Mouse (Mus musculus): ENCODE measurements around the gene Depdc5. TPM values are rescaled to one million over a fixed set of nuclear protein-coding genes. Genes with fewer than 3 reads are reported as not detected.
"Not testable (repeated sequence)": the region's sequence is repeated elsewhere in the genome, so short reads cannot be mapped to it uniquely, and the experiment has no call there.

The Depdc5 gene
- total and polyA plus RNA-seq, 3 experiments, result 5.4 to 52.4 (median 27.2) TPM

DNA sequence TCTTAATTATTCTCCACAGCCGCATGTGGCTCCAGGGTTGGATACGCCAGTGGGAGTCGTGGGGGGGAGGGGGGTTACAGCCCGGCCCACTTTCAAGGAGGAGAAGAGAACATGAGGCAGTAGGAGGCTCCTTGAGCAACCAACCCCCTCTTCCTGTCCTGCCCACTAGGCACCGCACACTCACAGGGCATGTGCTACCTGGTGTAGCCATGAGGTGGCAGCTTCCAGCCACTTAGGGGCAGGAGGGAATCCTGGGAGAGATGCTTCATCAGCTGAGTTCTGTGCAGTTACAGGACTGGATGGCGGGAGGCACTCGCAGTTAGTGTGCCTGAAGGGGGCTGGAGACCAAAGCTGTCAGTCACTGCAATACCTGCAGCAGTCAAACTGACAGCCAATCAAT lies 170.6 kb downstream of the Depdc5 start:
- Histone ChIP-seq H3K4me1 (ENCODE audit: insufficient read depth, low read depth, low read length) (peaks cover 18% of the 10 kb centered on the region), H3K27me3 (ENCODE audit: insufficient read depth, low read length) (peaks cover 7% of the 10 kb centered on the region; the same call in 1 of the 2 replicates), H3K9me3 (replicated peaks) (no peaks in the 10 kb centered on the region), H3K4me3 (ENCODE audit: low read depth, low read length) (no peak overlapping the region), H3K36me3 (replicated peaks) (peaks cover 10% of the 10 kb centered on the region)
- no peak for ATAC-seq (ENCODE audit: extremely low read depth, insufficient number of reproducible peaks, low FRiP score, poor library complexity, severe bottlenecking)
- DNase-seq (ENCODE audit: low spot score), result no peak
- TF ChIP-seq CTCF (IDR thresholded peaks at IDR 0.05; ENCODE audit: low read depth, low read length) (no peak), GATA1 (IDR thresholded peaks at IDR 0.05; ENCODE audit: borderline replicate concordance, low read length) (no peak), TAL1 (conservative IDR thresholded peaks at IDR 0.05; ENCODE audit: low read depth, low read length) (no peak), GATA2 (IDR thresholded peaks at IDR 0.05; ENCODE audit: borderline replicate concordance, low read depth, low read length) (no peak), POLR2AphosphoS5 (IDR thresholded peaks at IDR 0.05; ENCODE audit: insufficient replicate concordance, low read depth, low read length) (no peak)

DNA sequence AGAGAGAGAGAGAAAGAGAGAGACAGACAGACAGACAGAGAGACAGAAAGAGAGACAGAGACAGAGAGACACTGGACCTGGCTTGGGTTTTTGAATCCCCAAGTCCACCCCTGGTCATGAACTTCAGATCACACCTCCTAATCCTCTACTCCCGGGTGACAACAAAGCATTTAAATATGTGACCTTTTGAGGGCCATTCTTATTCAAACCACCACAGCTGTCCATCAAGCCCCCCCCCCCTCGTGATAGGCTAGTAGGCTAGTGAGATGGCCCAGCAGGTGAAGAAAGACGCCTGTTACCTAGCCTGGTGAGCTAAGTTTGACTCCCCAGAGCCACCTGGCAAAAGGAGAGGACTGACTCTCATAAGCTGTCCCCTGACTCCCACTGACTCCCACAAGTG lies 171.4 kb downstream of the Depdc5 start:
- Histone ChIP-seq H3K9me3 (replicated peaks) (no peaks in the 10 kb centered on the region), H3K4me1 (ENCODE audit: insufficient read depth, low read depth, low read length) (peaks cover 25% of the 10 kb centered on the region), H3K36me3 (replicated peaks) (peaks cover 3% of the 10 kb centered on the region), H3K4me3 (ENCODE audit: low read depth, low read length) (no peak overlapping the region), H3K27me3 (ENCODE audit: insufficient read depth, low read length) (peaks cover 10% of the 10 kb centered on the region; the same call in 1 of the 2 replicates)
- DNase-seq (ENCODE audit: low spot score) (no peak), ATAC-seq (ENCODE audit: extremely low read depth, insufficient number of reproducible peaks, low FRiP score, poor library complexity, severe bottlenecking) (no peak)
- TF ChIP-seq TAL1 (conservative IDR thresholded peaks at IDR 0.05; ENCODE audit: low read depth, low read length) (no peak), CTCF (IDR thresholded peaks at IDR 0.05; ENCODE audit: low read depth, low read length) (no peak), POLR2AphosphoS5 (IDR thresholded peaks at IDR 0.05; ENCODE audit: insufficient replicate concordance, low read depth, low read length) (no peak)

DNA sequence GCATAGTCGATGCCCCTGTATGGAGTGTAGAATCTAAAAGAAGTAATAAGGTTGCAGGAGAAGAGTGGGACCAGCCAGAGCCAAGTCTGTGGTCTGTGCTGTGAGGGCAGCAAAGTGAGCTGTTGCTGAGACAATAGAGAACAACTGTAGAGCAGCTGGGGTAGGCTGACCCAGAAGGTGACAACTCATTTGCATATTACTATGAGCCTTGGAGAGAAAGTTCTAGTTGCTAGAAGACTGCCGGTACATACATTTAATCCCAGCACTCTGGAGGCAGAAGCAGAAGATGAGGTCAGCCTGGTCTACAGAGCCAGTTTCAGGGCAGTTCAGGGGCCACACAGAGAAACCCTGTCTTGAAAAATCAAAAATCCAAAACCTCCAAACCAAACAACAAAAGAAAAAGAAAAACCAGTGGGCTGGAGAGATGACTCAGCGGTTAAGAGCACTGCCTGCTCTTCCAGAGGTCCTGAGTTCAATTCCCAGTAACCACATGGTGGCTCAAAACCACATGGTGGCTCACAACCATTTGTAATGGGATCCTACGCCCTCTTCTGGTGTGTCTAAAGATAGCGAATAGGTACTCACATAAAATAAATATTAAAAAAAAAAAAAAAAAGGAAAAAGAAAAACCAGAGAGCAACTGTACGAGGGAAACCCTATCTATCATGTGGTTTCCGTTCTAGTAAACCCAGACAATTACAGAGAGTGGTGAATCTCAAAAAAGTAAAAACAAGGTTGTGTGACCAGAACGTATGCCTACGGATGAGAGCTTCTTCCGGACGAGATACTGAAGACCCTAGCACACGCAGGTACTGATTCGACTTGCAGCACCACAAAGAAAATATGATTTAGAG lies 175.4 kb downstream of the Depdc5 start:
- Histone ChIP-seq H3K36me3 (replicated peaks) (no peaks in the 10 kb centered on the region), H3K27me3 (ENCODE audit: insufficient read depth, low read length) (peaks cover 24% of the 10 kb centered on the region), H3K4me3 (ENCODE audit: low read depth, low read length) (no peak overlapping the region), H3K9me3 (replicated peaks) (no peaks in the 10 kb centered on the region), H3K4me1 (ENCODE audit: insufficient read depth, low read depth, low read length) (peaks cover 10% of the 10 kb centered on the region)
- DNase-seq (ENCODE audit: low spot score) (no peak), ATAC-seq (ENCODE audit: extremely low read depth, insufficient number of reproducible peaks, low FRiP score, poor library complexity, severe bottlenecking) (no peak)
- TF ChIP-seq GATA2 (IDR thresholded peaks at IDR 0.05; ENCODE audit: borderline replicate concordance, low read depth, low read length), result no peak
- TF ChIP-seq GATA1 (IDR thresholded peaks at IDR 0.05; ENCODE audit: borderline replicate concordance, low read length), result no peak
- no peak for TF ChIP-seq TAL1 (conservative IDR thresholded peaks at IDR 0.05; ENCODE audit: low read depth, low read length)
- TF ChIP-seq CTCF (IDR thresholded peaks at IDR 0.05; ENCODE audit: low read depth, low read length), result no peak
- no peak for TF ChIP-seq POLR2AphosphoS5 (IDR thresholded peaks at IDR 0.05; ENCODE audit: insufficient replicate concordance, low read depth, low read length)

DNA sequence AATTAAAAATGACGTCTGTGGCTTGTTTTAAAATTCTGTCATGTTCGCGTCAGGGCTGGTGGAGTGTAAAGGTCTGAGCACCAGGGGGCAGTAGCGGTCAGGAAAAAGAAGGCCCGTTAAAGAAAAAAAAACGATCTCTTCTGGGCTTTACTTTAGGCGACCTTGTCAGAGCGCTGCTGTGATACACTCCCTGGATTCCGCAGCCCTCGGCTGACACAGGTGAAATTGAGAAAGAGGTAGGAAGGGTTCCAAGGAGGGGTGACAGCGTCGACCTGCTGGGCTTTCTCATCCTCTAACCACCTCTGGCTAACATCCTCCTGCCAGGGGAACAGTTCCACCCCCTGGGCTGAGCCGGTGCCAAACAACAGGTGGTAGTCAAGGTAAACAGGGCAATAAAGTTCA lies 176.0 kb downstream of the Depdc5 start:
- H3K4me3 ChIP-seq (ENCODE audit: low read depth, low read length), result no peak overlapping the region
- no peaks in the 10 kb centered on the region for H3K36me3 ChIP-seq (replicated peaks)
- ATAC-seq (ENCODE audit: extremely low read depth, insufficient number of reproducible peaks, low FRiP score, poor library complexity, severe bottlenecking) (no peak), DNase-seq (ENCODE audit: low spot score) (peak; percentile 46)
- TF ChIP-seq CTCF (IDR thresholded peaks at IDR 0.05; ENCODE audit: low read depth, low read length) (0 out of 2 replicates have a peak, but pooled peaks have one; percentile 39), TAL1 (conservative IDR thresholded peaks at IDR 0.05; ENCODE audit: low read depth, low read length) (no peak)
- no peaks in the 10 kb centered on the region for H3K9me3 ChIP-seq (replicated peaks)
- peaks cover 7% of the 10 kb centered on the region for H3K4me1 ChIP-seq (ENCODE audit: insufficient read depth, low read depth, low read length)
- peaks cover 24% of the 10 kb centered on the region for H3K27me3 ChIP-seq (ENCODE audit: insufficient read depth, low read length)

DNA sequence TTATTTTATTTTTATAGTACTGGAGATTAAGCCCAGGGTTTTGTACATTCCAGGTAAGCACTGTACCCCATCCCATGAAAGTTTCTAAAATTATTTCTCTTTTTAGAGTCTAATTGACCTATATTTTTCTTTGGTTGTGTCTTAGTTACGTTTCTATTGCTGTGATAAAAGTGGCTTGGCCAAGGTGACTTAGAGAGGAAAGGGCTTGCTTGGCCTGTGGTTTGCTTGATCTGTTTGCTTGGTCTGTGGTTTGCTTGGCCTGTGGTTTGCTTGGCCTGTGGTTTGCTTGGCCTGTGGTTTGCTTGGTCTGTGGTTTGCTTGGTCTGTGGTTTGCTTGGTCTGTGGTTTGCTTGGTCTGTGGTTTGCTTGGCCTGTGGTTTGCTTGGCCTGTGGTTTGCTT lies 177.2 kb downstream of the Depdc5 start:
- not testable (repeated sequence) for H3K36me3 ChIP-seq (replicated peaks); DNase-seq (ENCODE audit: low spot score); H3K4me3 ChIP-seq (ENCODE audit: low read depth, low read length); H3K4me1 ChIP-seq (ENCODE audit: insufficient read depth, low read depth, low read length); ATAC-seq (ENCODE audit: extremely low read depth, insufficient number of reproducible peaks, low FRiP score, poor library complexity, severe bottlenecking); H3K9me3 ChIP-seq (replicated peaks)
- peaks cover 24% of the 10 kb centered on the region for H3K27me3 ChIP-seq (ENCODE audit: insufficient read depth, low read length)

DNA sequence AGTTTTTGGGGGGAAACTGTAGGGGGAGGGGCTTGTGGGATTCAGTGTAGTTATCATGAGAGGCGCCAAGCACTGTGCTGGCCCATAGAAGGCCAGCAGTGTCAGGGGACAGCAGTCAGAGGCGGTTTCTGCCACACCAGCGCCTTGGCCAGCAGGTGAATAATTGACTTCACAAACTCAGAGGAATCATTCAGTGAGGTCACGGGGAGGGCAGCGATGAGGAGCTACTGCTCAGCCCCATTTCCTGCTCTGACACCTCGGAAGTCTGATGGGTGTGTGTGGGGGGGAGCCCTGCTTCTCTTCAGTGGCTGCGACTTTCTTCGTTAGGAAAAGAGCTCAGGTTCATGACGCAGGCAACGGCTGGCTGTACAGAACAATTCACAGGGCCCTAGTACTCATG lies 179.9 kb downstream of the Depdc5 start:
- no peak for TF ChIP-seq POLR2AphosphoS5 (IDR thresholded peaks at IDR 0.05; ENCODE audit: insufficient replicate concordance, low read depth, low read length)
- TF ChIP-seq GATA2 (IDR thresholded peaks at IDR 0.05; ENCODE audit: borderline replicate concordance, low read depth, low read length), result no peak
- TF ChIP-seq CTCF (IDR thresholded peaks at IDR 0.05; ENCODE audit: low read depth, low read length), result no peak
- TF ChIP-seq GATA1 (IDR thresholded peaks at IDR 0.05; ENCODE audit: borderline replicate concordance, low read length), result no peak
- no peak for TF ChIP-seq TAL1 (conservative IDR thresholded peaks at IDR 0.05; ENCODE audit: low read depth, low read length)
- ATAC-seq (ENCODE audit: extremely low read depth, insufficient number of reproducible peaks, low FRiP score, poor library complexity, severe bottlenecking), result no peak

More for the DNA sequence above, 179.9 kb downstream of the Depdc5 start:
- no peak overlapping the region for H3K4me3 ChIP-seq (ENCODE audit: low read depth, low read length)
- peaks cover 7% of the 10 kb centered on the region for H3K4me1 ChIP-seq (ENCODE audit: insufficient read depth, low read depth, low read length)
- no peaks in the 10 kb centered on the region for H3K36me3 ChIP-seq (replicated peaks)
- no peak for DNase-seq (ENCODE audit: low spot score)
- H3K9me3 ChIP-seq (replicated peaks), result peaks cover 3% of the 10 kb centered on the region
- peaks cover 26% of the 10 kb centered on the region for H3K27me3 ChIP-seq (ENCODE audit: insufficient read depth, low read length)

Other genes with a start within 250 kb of the Depdc5 start
- gene Pisd, start 78.1 kb upstream of the Depdc5 start, total RNA-seq (2014; fragmentation: Nextera tagmentation), result 22.3 and 24.2 TPM in 2 replicates
- 20.9 and 26.8 TPM in 2 replicates for gene Pisd, start 78.1 kb upstream of the Depdc5 start, total RNA-seq (2017)
- 12.7 and 19.1 TPM in 2 replicates for gene Pisd, start 78.1 kb upstream of the Depdc5 start, polyA plus RNA-seq (2012)
- gene Gm20671, start 36.6 kb upstream of the Depdc5 start, total RNA-seq (2014; fragmentation: Nextera tagmentation), result 2.3 TPM in 1 of 2 replicates, not detected in the other
- not detected in 2 replicates for gene Gm20671, start 36.6 kb upstream of the Depdc5 start, total RNA-seq (2017)
- gene Gm20671, start 36.6 kb upstream of the Depdc5 start, polyA plus RNA-seq (2012), result 3.7 and 12.9 TPM in 2 replicates
- 64.2 and 68.9 TPM in 2 replicates for gene Prr14l, start 9.4 kb upstream of the Depdc5 start, total RNA-seq (2014; fragmentation: Nextera tagmentation)
- 35.8 and 40.3 TPM in 2 replicates for gene Prr14l, start 9.4 kb upstream of the Depdc5 start, total RNA-seq (2017)
- 30.7 and 33.0 TPM in 2 replicates for gene Prr14l, start 9.4 kb upstream of the Depdc5 start, polyA plus RNA-seq (2012)
- gene Ywhah, start 155.1 kb downstream of the Depdc5 start, total RNA-seq (2014; fragmentation: Nextera tagmentation), result 363 and 413 TPM in 2 replicates
- 119 and 129 TPM in 2 replicates for gene Ywhah, start 155.1 kb downstream of the Depdc5 start, total RNA-seq (2017)
- gene Ywhah, start 155.1 kb downstream of the Depdc5 start, polyA plus RNA-seq (2012), result 86.4 and 95.6 TPM in 2 replicates
- gene Slc5a1, start 240.5 kb downstream of the Depdc5 start, total RNA-seq (2014; fragmentation: Nextera tagmentation), result not detected in 2 replicates
- 0.05 and 0.06 TPM in 2 replicates for gene Slc5a1, start 240.5 kb downstream of the Depdc5 start, total RNA-seq (2017)
- gene Slc5a1, start 240.5 kb downstream of the Depdc5 start, polyA plus RNA-seq (2012), result not detected in 2 replicates